Mouse (Mus musculus) thymus, adult 2 months (tissue): ENCODE results near the gene Pkp4.

Experiments
- CTCF ChIP-seq: fragments of 200-500 bp; IDR thresholded peaks from 2 replicates; pipeline ENCODE4 v1.5.1; 2012; ENCODE audit warnings: mild to moderate bottlenecking, control low read depth, low read length, moderate library complexity, borderline replicate concordance; ENCODE audit not compliant: control insufficient read depth, poor library complexity, insufficient read depth; ENCODE audit errors: extremely low read depth
- POLR2A ChIP-seq: fragments of 200-500 bp; IDR thresholded peaks from 2 replicates; pipeline ENCODE4 v1.6.1; 2012; ENCODE audit warnings: mild to moderate bottlenecking, low read length, control low read depth, moderate library complexity; ENCODE audit not compliant: control insufficient read depth, poor library complexity, insufficient read depth; ENCODE audit errors: extremely low read depth

DNA sequence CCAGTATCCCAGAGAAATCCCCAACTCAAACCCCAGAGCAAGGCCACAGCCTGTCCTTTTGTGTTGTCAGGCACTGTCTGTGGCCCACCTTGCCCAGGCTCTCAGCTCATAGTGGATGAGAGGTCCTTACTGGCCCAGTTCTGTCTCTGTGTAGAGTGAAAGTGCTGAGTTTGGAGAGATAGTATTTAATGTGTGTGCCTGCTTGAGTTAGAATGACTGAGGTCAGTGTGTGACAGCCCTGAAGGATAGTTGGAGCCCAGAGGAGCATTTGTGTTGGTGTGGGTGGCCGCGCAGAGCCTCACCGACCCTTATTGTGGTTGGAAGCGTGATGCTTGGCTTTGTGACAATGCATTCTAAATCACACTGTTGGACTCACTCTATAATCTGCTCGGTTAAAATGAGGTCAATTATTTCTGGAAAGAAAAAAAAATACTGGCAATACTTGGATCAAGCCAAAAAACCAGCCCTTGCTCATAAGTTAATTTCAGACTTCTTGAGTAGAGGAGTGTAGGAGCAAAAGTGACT, 29.1 kb downstream of the Pkp4 start:
- no peak for TF ChIP-seq POLR2A
- TF ChIP-seq CTCF: no peak
